Mouse (Mus musculus): Measurements from ENCODE around the gene Cpne4. TPM values are rescaled to one million over a fixed set of nuclear protein-coding genes. Genes with fewer than 3 reads are reported as not detected.

Cpne4 gene
- polyA plus RNA-seq, 1 experiment from 2014 or later: 0.12 TPM

DNA sequence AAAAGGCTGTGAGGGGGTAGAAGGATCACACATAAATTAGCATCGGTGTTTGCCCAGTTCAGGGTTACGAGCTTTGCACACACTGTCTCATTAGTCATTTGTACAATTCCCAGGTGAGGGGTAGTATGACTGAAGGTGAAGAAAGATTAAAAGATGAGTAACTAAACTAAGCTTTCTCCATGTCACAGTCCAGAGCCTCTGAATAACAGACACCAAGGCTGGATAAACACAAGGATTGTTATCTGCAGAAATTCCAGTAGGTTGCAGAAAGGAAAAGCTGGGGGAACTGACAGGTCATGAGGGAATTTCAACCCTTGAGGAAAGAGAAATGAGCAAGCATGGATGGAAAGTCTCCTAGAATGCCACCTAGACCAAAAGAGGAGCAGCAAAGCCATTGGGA is 354.7 kb downstream of the Cpne4 start:
- H3K36me3 ChIP-seq (ENCODE audit: insufficient read depth): no peaks in the 10 kb centered on the region
- no peak overlapping the region for H3K4me3 ChIP-seq (ENCODE audit: low read depth, low read length)
- DNase-seq (no peak), ATAC-seq (ENCODE audit: insufficient read depth) (no peak)
- TF ChIP-seq CTCF (IDR thresholded peaks at IDR 0.05; ENCODE audit: low read depth): no peak
- no peaks in the 10 kb centered on the region for H3K4me1 ChIP-seq (ENCODE audit: insufficient read depth)
- H3K27me3 ChIP-seq (ENCODE audit: insufficient read depth, low read length): no peaks in the 10 kb centered on the region
- H3K27ac ChIP-seq (ENCODE audit: low read depth): peak overlapping the region; percentile 70; the same call in 1 of the 2 replicates
- 46% methylated on average over 2 of the region's 2 CpGs for WGBS
- no peak overlapping the region for H3K4me2 ChIP-seq
- H3K9ac ChIP-seq: no peak overlapping the region
- H3K9me3 ChIP-seq (ENCODE audit: low read depth, low read length): no peaks in the 10 kb centered on the region

DNA sequence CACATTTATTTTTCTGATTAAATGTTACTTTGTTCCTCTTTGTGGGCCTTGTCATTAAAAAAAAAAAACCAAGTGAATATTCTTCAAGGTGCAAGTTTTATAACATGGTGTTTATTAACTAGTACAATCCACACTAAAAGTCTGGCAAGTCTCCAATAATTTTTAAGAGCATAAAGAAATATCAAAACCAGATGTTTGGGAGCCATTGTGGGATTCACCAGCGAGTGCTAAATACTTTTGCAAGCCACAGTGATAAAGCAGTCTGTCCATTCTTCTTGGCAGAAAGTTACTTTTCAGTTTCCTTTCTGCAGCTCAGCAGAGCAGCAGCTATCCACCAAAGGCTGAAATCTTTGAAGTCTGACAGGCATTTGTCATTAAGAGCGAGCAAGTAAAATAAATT is 365.6 kb downstream of the Cpne4 start:
- H3K36me3 ChIP-seq (ENCODE audit: insufficient read depth): no peaks in the 10 kb centered on the region
- no peak overlapping the region for H3K4me2 ChIP-seq
- ATAC-seq (ENCODE audit: insufficient read depth) (no peak), DNase-seq (peak; percentile 7)
- H3K27me3 ChIP-seq (ENCODE audit: insufficient read depth, low read length): no peaks in the 10 kb centered on the region
- WGBS: 34% methylated on average over 2 of the region's 2 CpGs
- no peak overlapping the region for H3K4me3 ChIP-seq (ENCODE audit: low read depth, low read length)
- no peak overlapping the region for H3K9ac ChIP-seq
- no peak overlapping the region for H3K27ac ChIP-seq (ENCODE audit: low read depth)
- no peaks in the 10 kb centered on the region for H3K9me3 ChIP-seq (ENCODE audit: low read depth, low read length)
- TF ChIP-seq CTCF (IDR thresholded peaks at IDR 0.05; ENCODE audit: low read depth): no peak
- H3K4me1 ChIP-seq (ENCODE audit: insufficient read depth): no peaks in the 10 kb centered on the region

DNA sequence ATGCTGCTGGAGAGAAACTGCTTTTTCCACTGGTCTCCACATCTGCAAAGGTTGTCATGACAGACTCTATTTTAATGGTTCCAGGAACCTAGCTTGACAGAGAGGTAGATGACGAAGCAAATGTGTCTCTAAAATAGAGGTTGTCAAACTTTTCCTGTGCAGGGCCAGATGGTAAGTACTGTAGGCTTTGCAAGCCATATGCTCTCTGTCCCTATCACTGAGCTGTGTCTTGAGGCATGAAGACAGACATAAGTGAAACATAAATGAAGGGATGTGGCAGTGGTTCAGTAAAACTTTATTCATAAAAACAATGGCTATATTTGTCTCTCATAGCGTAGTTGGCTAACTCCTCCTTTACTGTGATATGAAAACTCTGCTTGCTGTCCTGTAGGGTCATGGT is 366.2 kb downstream of the Cpne4 start:
- Histone ChIP-seq H3K27me3 (ENCODE audit: insufficient read depth, low read length) (no peaks in the 10 kb centered on the region), H3K9ac (no peak overlapping the region), H3K9me3 (ENCODE audit: low read depth, low read length) (no peaks in the 10 kb centered on the region), H3K4me2 (no peak overlapping the region), H3K27ac (ENCODE audit: low read depth) (no peak overlapping the region), H3K36me3 (ENCODE audit: insufficient read depth) (no peaks in the 10 kb centered on the region), H3K4me1 (ENCODE audit: insufficient read depth) (no peaks in the 10 kb centered on the region), H3K4me3 (ENCODE audit: low read depth, low read length) (no peak overlapping the region)
- DNase-seq (no peak), ATAC-seq (ENCODE audit: insufficient read depth) (no peak; the same call in 1 of the 2 replicates)
- 41% methylated on average over 2 of the region's 2 CpGs for WGBS
- no peak for TF ChIP-seq CTCF (IDR thresholded peaks at IDR 0.05; ENCODE audit: low read depth)

DNA sequence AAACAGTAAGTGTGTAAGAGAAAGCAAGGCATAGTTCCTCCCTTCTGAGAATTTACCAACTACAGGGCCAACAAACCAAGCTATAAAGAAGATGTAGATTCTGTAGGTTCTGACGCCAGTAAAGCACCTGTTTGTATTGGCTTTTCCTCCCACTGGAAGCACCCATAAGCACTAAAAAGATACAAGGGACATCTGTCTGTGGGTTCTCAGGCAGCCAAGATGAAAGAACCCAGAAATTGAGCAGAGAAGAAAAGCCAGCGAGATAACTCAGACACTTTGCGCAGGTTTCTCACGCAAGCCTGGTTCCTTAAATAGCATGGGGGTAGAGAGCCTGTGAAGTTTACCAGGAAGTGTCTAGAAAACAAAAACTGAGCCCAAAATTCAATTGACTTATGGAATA is 374.1 kb downstream of the Cpne4 start:
- Histone ChIP-seq H3K4me2 (no peak overlapping the region), H3K4me1 (ENCODE audit: insufficient read depth) (no peaks in the 10 kb centered on the region), H3K27me3 (ENCODE audit: insufficient read depth, low read length) (no peaks in the 10 kb centered on the region), H3K9me3 (ENCODE audit: low read depth, low read length) (no peaks in the 10 kb centered on the region), H3K9ac (no peak overlapping the region), H3K27ac (ENCODE audit: low read depth) (no peak overlapping the region), H3K36me3 (ENCODE audit: insufficient read depth) (no peaks in the 10 kb centered on the region), H3K4me3 (ENCODE audit: low read depth, low read length) (no peak overlapping the region)
- 91% methylated on average over 4 of the region's 4 CpGs for WGBS
- no peak for TF ChIP-seq CTCF (IDR thresholded peaks at IDR 0.05; ENCODE audit: low read depth)
- DNase-seq (no peak), ATAC-seq (ENCODE audit: insufficient read depth) (no peak)

DNA sequence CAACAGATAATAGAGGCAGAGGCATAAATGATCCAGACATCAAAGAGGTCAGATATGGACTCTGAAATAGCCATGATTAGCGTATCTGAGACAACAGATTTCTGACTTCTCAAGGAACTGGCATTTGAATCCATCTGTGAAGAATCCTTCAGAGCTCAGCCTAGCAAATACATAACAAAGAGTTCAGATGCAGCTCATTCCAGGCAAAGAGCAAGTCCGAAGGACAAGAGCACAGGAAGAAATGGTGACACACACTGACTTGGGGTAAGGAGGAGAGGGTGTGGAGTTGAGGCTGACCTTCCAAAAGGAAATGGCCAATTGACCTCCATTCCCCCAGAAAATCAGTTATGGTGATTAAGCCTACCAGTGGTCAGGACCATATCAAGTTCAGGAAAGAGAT is 375.0 kb downstream of the Cpne4 start:
- H3K27me3 ChIP-seq (ENCODE audit: insufficient read depth, low read length): no peaks in the 10 kb centered on the region
- no peak overlapping the region for H3K4me2 ChIP-seq
- no peak overlapping the region for H3K27ac ChIP-seq (ENCODE audit: low read depth)
- H3K4me1 ChIP-seq (ENCODE audit: insufficient read depth): no peaks in the 10 kb centered on the region
- no peak for ATAC-seq (ENCODE audit: insufficient read depth)
- H3K36me3 ChIP-seq (ENCODE audit: insufficient read depth): no peaks in the 10 kb centered on the region
- no peak overlapping the region for H3K9ac ChIP-seq
- TF ChIP-seq CTCF (IDR thresholded peaks at IDR 0.05; ENCODE audit: low read depth): no peak
- WGBS: 70% methylated on average over 2 of the region's 2 CpGs
- no peak for DNase-seq
- no peaks in the 10 kb centered on the region for H3K9me3 ChIP-seq (ENCODE audit: low read depth, low read length)
- no peak overlapping the region for H3K4me3 ChIP-seq (ENCODE audit: low read depth, low read length)

DNA sequence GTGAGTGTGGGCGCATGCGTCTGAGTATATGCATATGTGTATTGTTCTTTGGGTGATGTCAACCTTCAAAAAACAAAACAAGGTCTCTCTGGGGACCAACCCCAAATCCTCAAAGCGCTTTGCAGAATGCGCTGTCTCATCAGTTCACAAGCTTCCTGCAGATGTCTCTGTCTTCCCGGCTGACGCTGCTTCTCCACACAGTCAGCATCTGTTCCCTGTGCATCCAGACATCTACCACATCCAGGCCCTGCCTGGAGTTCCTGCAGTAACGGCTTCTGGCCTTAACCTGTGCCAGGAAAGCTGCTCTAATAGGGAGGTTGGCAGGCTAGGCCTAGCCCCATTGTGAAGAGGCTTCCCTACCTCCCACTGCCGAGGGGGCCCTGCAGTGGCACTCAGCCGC is 381.7 kb downstream of the Cpne4 start:
- ATAC-seq (ENCODE audit: insufficient read depth) (no peak), DNase-seq (no peak)
- H3K27ac ChIP-seq (ENCODE audit: low read depth): no peak overlapping the region
- H3K9me3 ChIP-seq (ENCODE audit: low read depth, low read length): no peaks in the 10 kb centered on the region
- no peaks in the 10 kb centered on the region for H3K27me3 ChIP-seq (ENCODE audit: insufficient read depth, low read length)
- no peak overlapping the region for H3K4me2 ChIP-seq
- no peak overlapping the region for H3K9ac ChIP-seq
- H3K4me1 ChIP-seq (ENCODE audit: insufficient read depth): no peaks in the 10 kb centered on the region
- H3K4me3 ChIP-seq (ENCODE audit: low read depth, low read length): no peak overlapping the region
- no peaks in the 10 kb centered on the region for H3K36me3 ChIP-seq (ENCODE audit: insufficient read depth)
- TF ChIP-seq CTCF (IDR thresholded peaks at IDR 0.05; ENCODE audit: low read depth): no peak
- WGBS: 68% methylated on average over 9 of the region's 9 CpGs

DNA sequence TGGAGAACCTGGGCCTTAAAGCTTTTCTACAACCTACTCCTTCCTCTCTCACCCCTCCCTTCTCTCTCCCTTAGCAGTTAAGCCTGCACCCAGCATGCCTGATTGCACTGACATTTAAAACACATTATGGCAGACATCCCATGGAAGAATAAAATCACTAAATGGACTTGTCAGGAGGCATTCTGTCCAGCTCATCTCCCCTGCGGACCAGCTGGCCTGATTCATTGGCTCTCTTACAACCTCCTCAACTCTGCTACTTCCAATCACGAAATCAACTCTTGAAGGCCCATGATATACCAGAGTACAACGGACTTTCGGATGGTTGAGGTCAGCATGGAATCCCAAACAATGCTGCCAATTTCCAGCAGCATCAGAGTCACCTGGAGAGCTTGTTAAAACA is 393.3 kb downstream of the Cpne4 start:
- no peaks in the 10 kb centered on the region for H3K27me3 ChIP-seq (ENCODE audit: insufficient read depth, low read length)
- no peaks in the 10 kb centered on the region for H3K4me1 ChIP-seq (ENCODE audit: insufficient read depth)
- no peak overlapping the region for H3K9ac ChIP-seq
- 67% methylated on average over 4 of the region's 4 CpGs for WGBS
- no peaks in the 10 kb centered on the region for H3K36me3 ChIP-seq (ENCODE audit: insufficient read depth)
- DNase-seq: no peak
- no peaks in the 10 kb centered on the region for H3K9me3 ChIP-seq (ENCODE audit: low read depth, low read length)
- no peak overlapping the region for H3K4me3 ChIP-seq (ENCODE audit: low read depth, low read length)
- no peak for ATAC-seq (ENCODE audit: insufficient read depth)
- no peak overlapping the region for H3K27ac ChIP-seq (ENCODE audit: low read depth)
- no peak for TF ChIP-seq CTCF (IDR thresholded peaks at IDR 0.05; ENCODE audit: low read depth)
- no peak overlapping the region for H3K4me2 ChIP-seq

DNA sequence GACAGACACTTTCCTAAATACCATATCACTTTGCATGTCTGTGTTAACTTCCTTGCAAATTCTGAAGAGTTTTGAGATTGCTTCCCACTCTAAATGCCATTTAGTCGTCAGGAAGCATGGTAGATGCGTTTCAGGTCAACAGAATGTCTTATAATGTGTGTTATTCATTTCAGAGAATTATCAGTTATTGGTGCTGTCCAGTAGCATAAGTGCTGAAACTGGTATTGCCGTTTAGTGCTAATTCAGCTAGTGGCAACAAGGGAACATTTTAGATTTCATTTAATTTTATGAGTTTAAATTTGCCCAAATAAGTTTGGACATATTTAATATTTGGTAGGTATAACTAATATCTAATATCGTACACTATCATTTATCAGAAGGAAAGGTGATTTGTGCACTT is 403.5 kb downstream of the Cpne4 start:
- Histone ChIP-seq H3K4me3 (ENCODE audit: low read depth, low read length) (no peak overlapping the region), H3K4me1 (ENCODE audit: insufficient read depth) (no peaks in the 10 kb centered on the region), H3K27ac (ENCODE audit: low read depth) (no peak overlapping the region), H3K27me3 (ENCODE audit: insufficient read depth, low read length) (no peaks in the 10 kb centered on the region), H3K4me2 (no peak overlapping the region), H3K9ac (no peak overlapping the region), H3K9me3 (ENCODE audit: low read depth, low read length) (no peaks in the 10 kb centered on the region), H3K36me3 (ENCODE audit: insufficient read depth) (no peaks in the 10 kb centered on the region)
- ATAC-seq (ENCODE audit: insufficient read depth) (no peak), DNase-seq (peak; percentile 76)
- TF ChIP-seq CTCF (IDR thresholded peaks at IDR 0.05; ENCODE audit: low read depth): no peak
- WGBS: 59% methylated on average over 4 of the region's 4 CpGs
